Mouse (Mus musculus) ES-Bruce4 (cell line): ENCODE measurements around the gene Sufu. TPM values are rescaled to one million over a fixed set of nuclear protein-coding genes. Genes with fewer than 3 reads are reported as not detected.

ENCODE experiments used
- H3K27ac ChIP-seq: 2 replicates; pipeline ENCODE4 v1.5.1; 2012; ENCODE audit warnings: low read length, inconsistent platforms; ENCODE audit not compliant: insufficient read depth
- H3K27me3 ChIP-seq: 2 replicates; pipeline ENCODE4 v1.6.1; 2012; ENCODE audit warnings: mild to moderate bottlenecking, low read length, inconsistent platforms; ENCODE audit not compliant: control insufficient read depth, poor library complexity, insufficient read depth, severe bottlenecking
- H3K36me3 ChIP-seq: 2 replicates; pipeline ENCODE4 v1.6.1; 2012; ENCODE audit warnings: inconsistent platforms, mild to moderate bottlenecking, low read length, moderate library complexity; ENCODE audit not compliant: control insufficient read depth, poor library complexity, insufficient read depth, severe bottlenecking
- H3K4me1 ChIP-seq: one replicate; pipeline ENCODE4 v1.8.1; 2011; ENCODE audit warnings: low read length; ENCODE audit not compliant: control insufficient read depth, insufficient read depth
- H3K4me3 ChIP-seq: 2 replicates; pipeline ENCODE4 v1.5.1; 2011; ENCODE audit warnings: low read depth, mild to moderate bottlenecking, low read length
- H3K9ac ChIP-seq: 2 replicates; pipeline ENCODE4 v1.6.1; 2012; ENCODE audit warnings: low read depth, mild to moderate bottlenecking, inconsistent platforms; ENCODE audit not compliant: poor library complexity, severe bottlenecking
- H3K9me3 ChIP-seq: replicated peaks from 2 replicates; pipeline ENCODE4 v1.6.1; 2012; ENCODE audit warnings: mild to moderate bottlenecking, low read length, inconsistent platforms; ENCODE audit not compliant: control insufficient read depth, poor library complexity, insufficient read depth, severe bottlenecking
- CTCF ChIP-seq: IDR thresholded peaks from one replicate; pipeline ENCODE4 v1.8.1; 2011; ENCODE audit warnings: low read depth, low read length
- EP300 ChIP-seq: IDR thresholded peaks from 2 replicates; pipeline ENCODE4 v1.6.1; 2011; ENCODE audit warnings: low read depth, low read length; ENCODE audit not compliant: insufficient read depth
- POLR2A ChIP-seq: IDR thresholded peaks from one replicate; pipeline ENCODE4 v1.8.1; 2011; ENCODE audit warnings: low read length; ENCODE audit not compliant: insufficient read depth
- polyA plus RNA-seq: library from polyadenylated mRNA; stranded (reverse); fragments of >200 nt; gene quantifications from 2 replicates; pipeline ENCODE4 v1.2.4, GENCODE M21; 2011; ENCODE audit warnings: low read depth; ENCODE audit not compliant: missing spikeins, insufficient read depth, insufficient read length

Sufu gene
- polyA plus RNA-seq, 1 experiment: 16.7 TPM

- Histone ChIP-seq H3K9me3 (no peaks in the 10 kb centered on the region), H3K36me3 (no peaks in the 10 kb centered on the region), H3K4me3 (no peak overlapping the region), H3K27me3 (no peaks in the 10 kb centered on the region), H3K27ac (peak overlapping the region; percentile 5; the same call in 1 of the 2 replicates), H3K9ac (no peak overlapping the region), H3K4me1 (peaks cover 15% of the 10 kb centered on the region)
- no peak for TF ChIP-seq EP300
Observed at GRCm38 (mm10) chr19:46525691-46526631, 129.3 kb downstream of the Sufu start.

GRCm38 (mm10) chr19:46527632-46528528 lies 131.2 kb downstream of the Sufu start:
- Histone ChIP-seq H3K9ac (no peak overlapping the region), H3K9me3 (no peaks in the 10 kb centered on the region), H3K27ac (peak overlapping the region; percentile 62), H3K36me3 (no peaks in the 10 kb centered on the region), H3K4me1 (peaks cover 18% of the 10 kb centered on the region), H3K27me3 (no peaks in the 10 kb centered on the region), H3K4me3 (no peak overlapping the region)
- TF ChIP-seq EP300: no peak
- TF ChIP-seq CTCF: no peak
- TF ChIP-seq POLR2A: no peak

- H3K27ac ChIP-seq: peak overlapping the region; percentile 62
- H3K4me1 ChIP-seq: peaks cover 18% of the 10 kb centered on the region
- H3K4me3 ChIP-seq: peak overlapping the region; percentile 4; the same call in 1 of the 2 replicates
- H3K36me3 ChIP-seq: no peaks in the 10 kb centered on the region
- 0 out of 2 replicates have a peak, but pooled peaks have one; percentile 19 for TF ChIP-seq EP300
- TF ChIP-seq CTCF: no peak
- H3K9me3 ChIP-seq: no peaks in the 10 kb centered on the region
- H3K27me3 ChIP-seq: no peaks in the 10 kb centered on the region
- peak overlapping the region; percentile 31; the same call in 1 of the 2 replicates for H3K9ac ChIP-seq
Observed at GRCm38 (mm10) chr19:46528529-46529213, 132.0 kb downstream of the Sufu start.

- peaks cover 18% of the 10 kb centered on the region for H3K4me1 ChIP-seq
- no peak overlapping the region for H3K4me3 ChIP-seq
Observed at GRCm38 (mm10) chr19:46529601-46530448, 133.1 kb downstream of the Sufu start.

GRCm38 (mm10) chr19:46530449-46530990 lies 133.8 kb downstream of the Sufu start:
- Histone ChIP-seq H3K27ac (0 out of 2 replicates have a peak overlapping the region, but pooled peaks have one; percentile 5), H3K9ac (peak overlapping the region; percentile 26; the same call in 1 of the 2 replicates), H3K4me3 (no peak overlapping the region), H3K36me3 (no peaks in the 10 kb centered on the region), H3K27me3 (no peaks in the 10 kb centered on the region), H3K4me1 (peaks cover 18% of the 10 kb centered on the region), H3K9me3 (no peaks in the 10 kb centered on the region)
- TF ChIP-seq POLR2A (no peak), CTCF (no peak), EP300 (no peak)

More at GRCm38 (mm10) chr19:46529601-46530448, 133.1 kb downstream of the Sufu start:
- Histone ChIP-seq H3K9me3 (no peaks in the 10 kb centered on the region), H3K27me3 (no peaks in the 10 kb centered on the region), H3K27ac (peak overlapping the region; percentile 87), H3K36me3 (no peaks in the 10 kb centered on the region), H3K9ac (peak overlapping the region; percentile 31; the same call in 1 of the 2 replicates)
- TF ChIP-seq POLR2A: no peak
- no peak for TF ChIP-seq EP300
- no peak for TF ChIP-seq CTCF
